In genomic region chr8:127025775-127026174, GRCm38 (mm10) we compare ENCODE assay signal across 28 mouse cellular contexts. TPM values are rescaled to one million over a fixed set of nuclear protein-coding genes. Genes with fewer than 3 reads are reported as not detected.
DNase-seq lines count a peak whose midpoint lies in the region; ATAC-seq lines count a peak whose summit lies in the region.
"Had no signal": no experiment of that assay in that cellular context is flagged by ENCODE, and none has a peak within 500 bp of the region (broad histone marks: within the 10 kb centered on the region; RNA-seq: fewer than 3 reads in every experiment).

No protein-coding gene starts in this region.

- H3K9me3 ChIP-seq in limb, embryonic 12.5 days, result no peaks in the 10 kb centered on the region
- no peaks in the 10 kb centered on the region for H3K9me3 ChIP-seq in limb, embryonic 10.5 days (replicated peaks)
- no peaks in the 10 kb centered on the region for H3K9me3 ChIP-seq in embryonic facial prominence, embryonic 12.5 days
- no peaks in the 10 kb centered on the region for H3K9me3 ChIP-seq in intestine, embryonic 16.5 days (ENCODE audit: control insufficient read depth, low read length)
- no peaks in the 10 kb centered on the region for H3K9me3 ChIP-seq in stomach, embryonic 16.5 days (replicated peaks; ENCODE audit: control insufficient read depth, low read length)
- H3K9me3 ChIP-seq: forebrain, embryonic 10.5 days; G1E; hindbrain, embryonic 12.5 days; midbrain, embryonic 12.5 days; neural tube, embryonic 15.5 days had no signal

- no peak overlapping the region for H3K9ac ChIP-seq in limb, embryonic 12.5 days (replicated peaks)
- H3K9ac ChIP-seq in embryonic facial prominence, embryonic 12.5 days, result no peak overlapping the region
- no peak overlapping the region for H3K9ac ChIP-seq in intestine, embryonic 16.5 days (ENCODE audit: low read depth, low read length)
- H3K9ac ChIP-seq in stomach, embryonic 16.5 days (ENCODE audit: low read length), result no peak overlapping the region
- H3K9ac ChIP-seq: hindbrain, embryonic 12.5 days; liver, embryonic 14.5 days; midbrain, embryonic 12.5 days; neural tube, embryonic 15.5 days had no signal

- H3K4me1 ChIP-seq in limb, embryonic 12.5 days (replicated peaks), result peaks cover 10% of the 10 kb centered on the region; the same call in 1 of the 2 replicates
- peaks cover 10% of the 10 kb centered on the region for H3K4me1 ChIP-seq in limb, embryonic 10.5 days
- no peaks in the 10 kb centered on the region for H3K4me1 ChIP-seq in embryonic facial prominence, embryonic 12.5 days
- H3K4me1 ChIP-seq in intestine, embryonic 16.5 days (ENCODE audit: control insufficient read depth, insufficient read depth, low read length), result peaks cover 4% of the 10 kb centered on the region; the same call in 1 of the 2 replicates
- no peaks in the 10 kb centered on the region for H3K4me1 ChIP-seq in stomach, embryonic 16.5 days (ENCODE audit: control insufficient read depth, insufficient read depth, low read length)
- H3K4me1 ChIP-seq: forebrain, embryonic 10.5 days; hindbrain, embryonic 12.5 days; midbrain, embryonic 12.5 days; neural tube, embryonic 15.5 days had no signal

- no peak for ATAC-seq in limb, embryonic 12.5 days (ENCODE audit: insufficient number of reproducible peaks, insufficient read depth, low FRiP score, low TSS enrichment, low read depth)
- ATAC-seq in embryonic facial prominence, embryonic 12.5 days (ENCODE audit: insufficient number of reproducible peaks, insufficient read depth, low FRiP score, low TSS enrichment), result 0 out of 2 replicates have a peak, but pooled peaks have one; percentile 26
- ATAC-seq in intestine, embryonic 16.5 days, result peak; percentile 67; the same call in 1 of the 2 replicates
- no peak for ATAC-seq in stomach, embryonic 16.5 days (ENCODE audit: insufficient read depth, low FRiP score)
- ATAC-seq: forebrain, embryonic 16.5 days; Patski had no signal

- no peak for DNase-seq in limb, embryonic 10.5 days (ENCODE audit: low spot score)
- no peak for DNase-seq in thymus, adult 18-20 months
- no peak for DNase-seq in layer of hippocampus, postnatal 14 days (ENCODE audit: low spot score in 2 of 2)
- DNase-seq: adrenal gland, adult 2 months; cerebellum, adult 18-20 months; cerebellum, postnatal 14 days; gastrocnemius, postnatal 10 days; kidney, adult 2 months; layer of hippocampus, adult 9-11 months; lung, postnatal 14 days; right cerebral cortex, adult 18-20 months; thymus, postnatal 25 days had no signal

- H3K4me3 ChIP-seq in limb, embryonic 12.5 days (replicated peaks), result no peak overlapping the region
- H3K4me3 ChIP-seq in limb, embryonic 10.5 days, result no peak overlapping the region
- no peak overlapping the region for H3K4me3 ChIP-seq in embryonic facial prominence, embryonic 12.5 days
- no peak overlapping the region for H3K4me3 ChIP-seq in intestine, embryonic 16.5 days (ENCODE audit: low read length)
- no peak overlapping the region for H3K4me3 ChIP-seq in stomach, embryonic 16.5 days (replicated peaks; ENCODE audit: low read length)
- H3K4me3 ChIP-seq: forebrain, embryonic 10.5 days; hindbrain, embryonic 12.5 days; midbrain, embryonic 12.5 days; neural tube, embryonic 15.5 days had no signal

- WGBS in limb, embryonic 12.5 days, result 54% methylated on average over 11 of the region's 11 CpGs
- 56% methylated on average over 11 of the region's 11 CpGs for WGBS in limb, embryonic 10.5 days
- 55% methylated on average over 11 of the region's 11 CpGs for WGBS in embryonic facial prominence, embryonic 12.5 days
- WGBS in intestine, embryonic 16.5 days, result 45% methylated on average over 11 of the region's 11 CpGs
- WGBS in stomach, embryonic 16.5 days, result 50% methylated on average over 11 of the region's 11 CpGs

- peak overlapping the region; percentile 8; the same call in 1 of the 2 replicates for H3K27ac ChIP-seq in limb, embryonic 12.5 days
- no peak overlapping the region for H3K27ac ChIP-seq in limb, embryonic 10.5 days
- peak overlapping the region; percentile 73 for H3K27ac ChIP-seq in embryonic facial prominence, embryonic 12.5 days
- H3K27ac ChIP-seq in intestine, embryonic 16.5 days (ENCODE audit: low read length), result no peak overlapping the region
- peak overlapping the region; percentile 68 for H3K27ac ChIP-seq in stomach, embryonic 16.5 days (ENCODE audit: low read length)
- H3K27ac ChIP-seq: forebrain, embryonic 10.5 days; hindbrain, embryonic 12.5 days; liver, embryonic 14.5 days; midbrain, embryonic 12.5 days; neural tube, embryonic 15.5 days had no signal

- no peaks in the 10 kb centered on the region for H3K27me3 ChIP-seq in limb, embryonic 12.5 days
- H3K27me3 ChIP-seq in limb, embryonic 10.5 days (ENCODE audit: low read depth, poor library complexity, severe bottlenecking), result no peaks in the 10 kb centered on the region
- H3K27me3 ChIP-seq in embryonic facial prominence, embryonic 12.5 days, result no peaks in the 10 kb centered on the region
- no peaks in the 10 kb centered on the region for H3K27me3 ChIP-seq in intestine, embryonic 16.5 days (replicated peaks; ENCODE audit: control insufficient read depth, insufficient read depth, low read length)
- H3K27me3 ChIP-seq in stomach, embryonic 16.5 days (ENCODE audit: control insufficient read depth, insufficient read depth, low read length), result no peaks in the 10 kb centered on the region
- H3K27me3 ChIP-seq: CH12.LX; hindbrain, embryonic 12.5 days; midbrain, embryonic 12.5 days; neural tube, embryonic 15.5 days; Patski had no signal

- no peaks in the 10 kb centered on the region for H3K36me3 ChIP-seq in limb, embryonic 12.5 days
- no peaks in the 10 kb centered on the region for H3K36me3 ChIP-seq in limb, embryonic 10.5 days
- no peaks in the 10 kb centered on the region for H3K36me3 ChIP-seq in embryonic facial prominence, embryonic 12.5 days
- no peaks in the 10 kb centered on the region for H3K36me3 ChIP-seq in intestine, embryonic 16.5 days (ENCODE audit: control insufficient read depth, insufficient read depth, low read length)
- no peaks in the 10 kb centered on the region for H3K36me3 ChIP-seq in stomach, embryonic 16.5 days (ENCODE audit: control insufficient read depth, insufficient read depth, low read length)
- H3K36me3 ChIP-seq: forebrain, embryonic 10.5 days; G1E; hindbrain, embryonic 12.5 days; midbrain, embryonic 12.5 days; neural tube, embryonic 15.5 days had no signal

- H3K4me2 ChIP-seq in limb, embryonic 12.5 days, result peak overlapping the region; percentile 9; the same call in 1 of the 2 replicates
- H3K4me2 ChIP-seq in embryonic facial prominence, embryonic 12.5 days (replicated peaks), result no peak overlapping the region
- peak overlapping the region; percentile 30; the same call in 1 of the 2 replicates for H3K4me2 ChIP-seq in intestine, embryonic 16.5 days (ENCODE audit: low read depth, low read length)
- 0 out of 2 replicates have a peak overlapping the region, but pooled peaks have one; percentile 14 for H3K4me2 ChIP-seq in stomach, embryonic 16.5 days (ENCODE audit: low read depth, low read length)
- H3K4me2 ChIP-seq: heart, embryonic 11.5 days; hindbrain, embryonic 12.5 days; midbrain, embryonic 12.5 days; neural tube, embryonic 15.5 days had no signal

RNA-seq across cellular contexts. Expression of gene Pard3, which starts 37.9 kb away (rescaled TPM):
- 50.6 and 53.3 TPM in 2 replicates for polyA plus RNA-seq in limb, embryonic 12.5 days (2016; fragmentation: Nextera tagmentation; extraction: Ambion mirVana)
- 34.4 and 34.8 TPM in 2 replicates for polyA plus RNA-seq in limb, embryonic 10.5 days (2016; fragmentation: Nextera tagmentation; extraction: Ambion mirVana)
- 50.6 and 54.3 TPM in 2 replicates for polyA plus RNA-seq in embryonic facial prominence, embryonic 12.5 days (2016; fragmentation: Nextera tagmentation; extraction: Ambion mirVana)
- 17.3 and 19.1 TPM in 2 replicates for polyA plus RNA-seq in intestine, embryonic 16.5 days (2015; fragmentation: Nextera tagmentation; extraction: Ambion mirVana)
- 21.0 and 25.8 TPM in 2 replicates for polyA plus RNA-seq in stomach, embryonic 16.5 days (2015; fragmentation: Nextera tagmentation; extraction: Ambion mirVana)
- total RNA-seq in layer of hippocampus, postnatal 14 days (2021), result 10 to 100 TPM; 26.0 to 28.4 TPM
- total RNA-seq: granulocyte monocyte progenitor cell, adult 5-6 weeks; megakaryocyte, adult 5-6 weeks had no signal
- polyA plus RNA-seq: G1E had no signal

RNA-seq across cellular contexts. Expression of gene Rbm34, which starts 54.9 kb away (rescaled TPM):
- 35.6 TPM in 2 replicates for polyA plus RNA-seq in limb, embryonic 12.5 days (2016; fragmentation: Nextera tagmentation; extraction: Ambion mirVana)
- polyA plus RNA-seq in limb, embryonic 10.5 days (2016; fragmentation: Nextera tagmentation; extraction: Ambion mirVana), result 27.7 and 28.9 TPM in 2 replicates
- 31.3 and 35.4 TPM in 2 replicates for polyA plus RNA-seq in embryonic facial prominence, embryonic 12.5 days (2016; fragmentation: Nextera tagmentation; extraction: Ambion mirVana)
- 20.6 and 22.0 TPM in 2 replicates for polyA plus RNA-seq in intestine, embryonic 16.5 days (2015; fragmentation: Nextera tagmentation; extraction: Ambion mirVana)
- 13.4 and 17.8 TPM in 2 replicates for polyA plus RNA-seq in stomach, embryonic 16.5 days (2015; fragmentation: Nextera tagmentation; extraction: Ambion mirVana)
- total RNA-seq in layer of hippocampus, postnatal 14 days (2021), result 10 to 100 TPM; 14.0 to 14.8 TPM

Comparison
In these comparisons a context has a peak if more than half of its experiments do, and no peak if none do; other contexts are left out.
1. H3K27ac ChIP-seq: peak in limb, embryonic 12.5 days (single experiment), embryonic facial prominence, embryonic 12.5 days (single experiment) and stomach, embryonic 16.5 days (single experiment); none in limb, embryonic 10.5 days (single experiment) and intestine, embryonic 16.5 days (single experiment).
2. ATAC-seq: peak in embryonic facial prominence, embryonic 12.5 days (single experiment) and intestine, embryonic 16.5 days (single experiment); none in limb, embryonic 12.5 days (single experiment) and stomach, embryonic 16.5 days (single experiment).